In the genomic region with DNA sequence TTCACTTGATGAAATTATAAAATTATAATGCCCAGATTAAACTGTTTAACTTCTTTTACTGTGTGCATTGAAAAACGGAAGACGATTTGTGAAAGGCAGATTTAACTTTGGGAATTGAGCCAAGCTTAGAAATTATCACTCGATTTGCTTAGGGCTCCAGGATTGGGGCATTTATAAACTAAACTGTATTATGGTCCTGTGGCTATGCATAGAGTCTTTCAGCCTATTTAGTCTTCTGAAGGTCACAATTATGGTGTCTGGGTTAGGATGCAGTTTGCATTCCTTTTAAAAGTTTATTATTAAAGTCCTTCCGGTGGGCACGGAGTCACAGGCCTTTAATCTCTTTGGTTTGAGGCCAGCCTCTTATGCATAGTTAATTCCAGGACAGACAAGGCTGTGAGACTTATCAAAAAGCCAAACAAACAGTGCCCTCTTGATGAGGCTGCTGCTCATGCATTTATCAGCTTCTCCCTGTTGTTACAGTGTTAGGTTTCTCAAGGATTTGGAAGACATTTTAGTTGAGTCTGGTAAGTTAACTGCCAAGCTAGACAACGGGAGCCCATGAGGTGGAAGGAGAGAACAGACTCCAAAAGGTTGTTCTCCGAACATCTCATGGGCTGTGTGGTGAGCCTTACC, we compare ENCODE assay signal across 8 mouse cellular contexts. TPM values are rescaled to one million over a fixed set of nuclear protein-coding genes. Genes with fewer than 3 reads are reported as not detected.
DNase-seq lines count a peak whose midpoint lies in the region; ATAC-seq and TF ChIP-seq lines count a peak whose summit lies in the region.

No protein-coding gene starts in this region.

- H3K4me3 ChIP-seq in liver, adult 2 months (ENCODE audit: insufficient read depth, low read depth, low read length), result peak overlapping the region; percentile 73
- H3K4me3 ChIP-seq in embryonic facial prominence, embryonic 14.5 days (ENCODE audit: low read depth, low read length), result peak overlapping the region; percentile 86
- H3K4me3 ChIP-seq in intestine, embryonic 14.5 days (ENCODE audit: low read depth, low read length), result peak overlapping the region; percentile 84
- peak overlapping the region; percentile 88 for H3K4me3 ChIP-seq in neural tube, embryonic 12.5 days

- no peaks in the 10 kb centered on the region for H3K27me3 ChIP-seq in liver, adult 2 months (ENCODE audit: control insufficient read depth, insufficient read depth, low read length)
- H3K27me3 ChIP-seq in embryonic facial prominence, embryonic 14.5 days (replicated peaks; ENCODE audit: control insufficient read depth, insufficient read depth, low read length), result no peaks in the 10 kb centered on the region
- no peaks in the 10 kb centered on the region for H3K27me3 ChIP-seq in intestine, embryonic 14.5 days (replicated peaks; ENCODE audit: control insufficient read depth, insufficient read depth, low read length)
- no peaks in the 10 kb centered on the region for H3K27me3 ChIP-seq in neural tube, embryonic 12.5 days (replicated peaks)

- WGBS in liver, adult 2 months, result 0% methylated on average over 7 of the region's 7 CpGs
- WGBS in embryonic facial prominence, embryonic 14.5 days, result 9% methylated on average over 7 of the region's 7 CpGs
- 4% methylated on average over 7 of the region's 7 CpGs for WGBS in intestine, embryonic 14.5 days
- 17% methylated on average over 7 of the region's 7 CpGs for WGBS in neural tube, embryonic 12.5 days

- H3K27ac ChIP-seq in liver, adult 2 months (replicated peaks; ENCODE audit: insufficient read depth, low read depth, low read length), result peak overlapping the region; percentile 42; the same call in 1 of the 2 replicates
- peak overlapping the region; percentile 61 for H3K27ac ChIP-seq in embryonic facial prominence, embryonic 14.5 days (replicated peaks; ENCODE audit: low read depth, low read length)
- peak overlapping the region; percentile 97 for H3K27ac ChIP-seq in intestine, embryonic 14.5 days (ENCODE audit: low read depth)
- H3K27ac ChIP-seq in neural tube, embryonic 12.5 days, result no peak overlapping the region

- H3K4me1 ChIP-seq in liver, adult 2 months (ENCODE audit: control insufficient read depth, insufficient read depth, low read length), result peaks cover 7% of the 10 kb centered on the region
- H3K4me1 ChIP-seq in embryonic facial prominence, embryonic 14.5 days (ENCODE audit: control insufficient read depth, insufficient read depth, low read length), result peaks cover 21% of the 10 kb centered on the region
- H3K4me1 ChIP-seq in intestine, embryonic 14.5 days (replicated peaks; ENCODE audit: control insufficient read depth, insufficient read depth, low read length), result peaks cover 37% of the 10 kb centered on the region
- H3K4me1 ChIP-seq in neural tube, embryonic 12.5 days, result peaks cover 53% of the 10 kb centered on the region

- DNase-seq in liver, adult 2 months (ENCODE audit: extremely low read depth, low read depth, low spot score), result no peak
- no peak for DNase-seq in liver
- no peak for DNase-seq in embryonic facial prominence, embryonic 14.5 days (ENCODE audit: low spot score)
- no peak for DNase-seq in intestine, embryonic 14.5 days (ENCODE audit: low spot score)
- DNase-seq in spleen, postnatal 10 days (ENCODE audit: low spot score in 2 of 2), result no peak
- no peak for DNase-seq in ovary, postnatal 10 days (ENCODE audit: low spot score)

- peak overlapping the region; percentile 71 for H3K9ac ChIP-seq in liver, adult 2 months (ENCODE audit: low read depth, low read length)
- H3K9ac ChIP-seq in embryonic facial prominence, embryonic 14.5 days (ENCODE audit: low read depth, low read length), result peak overlapping the region; percentile 98
- peak overlapping the region; percentile 90 for H3K9ac ChIP-seq in intestine, embryonic 14.5 days (ENCODE audit: low read length)
- H3K9ac ChIP-seq in neural tube, embryonic 12.5 days, result peak overlapping the region; percentile 97

- TF ChIP-seq CTCF in liver, adult 2 months (IDR thresholded peaks at IDR 0.05; ENCODE audit: low read depth, low read length), result no peak

- H3K36me3 ChIP-seq in liver, adult 2 months (ENCODE audit: control insufficient read depth, insufficient read depth, low read length), result peaks cover 43% of the 10 kb centered on the region
- H3K36me3 ChIP-seq in embryonic facial prominence, embryonic 14.5 days (ENCODE audit: control insufficient read depth, insufficient read depth, low read length), result peaks cover 50% of the 10 kb centered on the region
- H3K36me3 ChIP-seq in intestine, embryonic 14.5 days (ENCODE audit: control insufficient read depth, insufficient read depth, low read length), result peaks cover 50% of the 10 kb centered on the region
- peaks cover 49% of the 10 kb centered on the region for H3K36me3 ChIP-seq in neural tube, embryonic 12.5 days

- H3K79me2 ChIP-seq in liver, adult 2 months (ENCODE audit: control insufficient read depth, insufficient read depth, low read length), result peaks cover 18% of the 10 kb centered on the region; the same call in 1 of the 2 replicates

- H3K9me3 ChIP-seq in embryonic facial prominence, embryonic 14.5 days (ENCODE audit: control insufficient read depth, low read length), result no peaks in the 10 kb centered on the region
- H3K9me3 ChIP-seq in intestine, embryonic 14.5 days (ENCODE audit: control insufficient read depth, low read length), result no peaks in the 10 kb centered on the region
- H3K9me3 ChIP-seq in neural tube, embryonic 12.5 days, result no peaks in the 10 kb centered on the region

- ATAC-seq in embryonic facial prominence, embryonic 14.5 days (ENCODE audit: low read depth), result no peak
- no peak for ATAC-seq in intestine, embryonic 14.5 days (replicated peaks; ENCODE audit: low FRiP score, low TSS enrichment, low read depth)
- no peak for ATAC-seq in neural tube, embryonic 12.5 days (ENCODE audit: low FRiP score, low read depth)
- ATAC-seq in activated CD4-positive, CD25-positive, alpha-beta regulatory T cell, adult 4 months, result no peak

- TF ChIP-seq POLR2A in liver, adult 2 months (IDR thresholded peaks at IDR 0.05; ENCODE audit: extremely low read depth, insufficient read depth, low read length), result no peak

- H3K4me2 ChIP-seq in embryonic facial prominence, embryonic 14.5 days (ENCODE audit: low read depth, low read length), result peak overlapping the region; percentile 89
- H3K4me2 ChIP-seq in intestine, embryonic 14.5 days (ENCODE audit: low read length), result peak overlapping the region; percentile 93
- H3K4me2 ChIP-seq in neural tube, embryonic 12.5 days (replicated peaks), result peak overlapping the region; percentile 93

RNA-seq across cellular contexts. Expression of gene Hnrnpl, which starts 3.4 kb away (rescaled TPM):
- 90.1 and 109 TPM in 2 replicates for total RNA-seq in liver, adult 2 months (2014; rRNA removed)
- 81.6 and 109 TPM in 2 replicates for polyA plus RNA-seq in liver, adult 2 months (2012; rRNA removed)
- polyA plus RNA-seq in embryonic facial prominence, embryonic 14.5 days (2014; fragmentation: Nextera tagmentation; extraction: Ambion mirVana), result 180 and 182 TPM in 2 replicates
- polyA plus RNA-seq in intestine, embryonic 14.5 days (2014; fragmentation: Nextera tagmentation; extraction: Ambion mirVana), result 232 and 241 TPM in 2 replicates
- polyA plus RNA-seq in neural tube, embryonic 12.5 days (2016; fragmentation: Nextera tagmentation; extraction: Ambion mirVana), result 264 and 338 TPM in 2 replicates
- polyA plus RNA-seq in activated CD4-positive, CD25-positive, alpha-beta regulatory T cell, adult 4 months (2017; shearing (Covaris generic)), result 100 to 1,000 TPM; 153 to 344 TPM

RNA-seq across cellular contexts. Expression of gene Ech1, which starts 13.3 kb away (rescaled TPM):
- total RNA-seq in liver, adult 2 months (2014; rRNA removed), result 636 and 645 TPM in 2 replicates
- 561 and 625 TPM in 2 replicates for polyA plus RNA-seq in liver, adult 2 months (2012; rRNA removed)
- 183 and 202 TPM in 2 replicates for polyA plus RNA-seq in embryonic facial prominence, embryonic 14.5 days (2014; fragmentation: Nextera tagmentation; extraction: Ambion mirVana)
- polyA plus RNA-seq in intestine, embryonic 14.5 days (2014; fragmentation: Nextera tagmentation; extraction: Ambion mirVana), result 188 and 194 TPM in 2 replicates
- 82.2 and 89.2 TPM in 2 replicates for polyA plus RNA-seq in neural tube, embryonic 12.5 days (2016; fragmentation: Nextera tagmentation; extraction: Ambion mirVana)
- 100 to 1,000 TPM; 192 to 199 TPM for polyA plus RNA-seq in activated CD4-positive, CD25-positive, alpha-beta regulatory T cell, adult 4 months (2017; shearing (Covaris generic))

RNA-seq across cellular contexts. Expression of gene Lgals4, which starts 21.9 kb away (rescaled TPM):
- 9.5 and 11.0 TPM in 2 replicates for total RNA-seq in liver, adult 2 months (2014; rRNA removed)
- polyA plus RNA-seq in liver, adult 2 months (2012; rRNA removed), result 7.9 and 16.4 TPM in 2 replicates
- polyA plus RNA-seq in embryonic facial prominence, embryonic 14.5 days (2014; fragmentation: Nextera tagmentation; extraction: Ambion mirVana), result 3.4 and 4.1 TPM in 2 replicates
- 604 and 737 TPM in 2 replicates for polyA plus RNA-seq in intestine, embryonic 14.5 days (2014; fragmentation: Nextera tagmentation; extraction: Ambion mirVana)
- 4.6 and 4.9 TPM in 2 replicates for polyA plus RNA-seq in neural tube, embryonic 12.5 days (2016; fragmentation: Nextera tagmentation; extraction: Ambion mirVana)
- 10 to 100 TPM; 20.1 to 27.2 TPM for polyA plus RNA-seq in activated CD4-positive, CD25-positive, alpha-beta regulatory T cell, adult 4 months (2017; shearing (Covaris generic))

RNA-seq across cellular contexts. Expression of gene Rinl, which starts 23.0 kb away (rescaled TPM):
- 1.4 TPM in 2 replicates for total RNA-seq in liver, adult 2 months (2014; rRNA removed)
- polyA plus RNA-seq in liver, adult 2 months (2012; rRNA removed), result 1.2 and 1.8 TPM in 2 replicates
- polyA plus RNA-seq in embryonic facial prominence, embryonic 14.5 days (2014; fragmentation: Nextera tagmentation; extraction: Ambion mirVana), result 2.7 and 3.0 TPM in 2 replicates
- polyA plus RNA-seq in intestine, embryonic 14.5 days (2014; fragmentation: Nextera tagmentation; extraction: Ambion mirVana), result 3.5 and 4.3 TPM in 2 replicates
- polyA plus RNA-seq in neural tube, embryonic 12.5 days (2016; fragmentation: Nextera tagmentation; extraction: Ambion mirVana), result 2.8 TPM in 2 replicates
- polyA plus RNA-seq in activated CD4-positive, CD25-positive, alpha-beta regulatory T cell, adult 4 months (2017; shearing (Covaris generic)), result 100 to 1,000 TPM; 199 to 272 TPM

RNA-seq across cellular contexts. Expression of gene Nfkbib, which starts 44.4 kb away (rescaled TPM):
- total RNA-seq in liver, adult 2 months (2014; rRNA removed), result 6.1 and 7.3 TPM in 2 replicates
- 39.9 and 46.3 TPM in 2 replicates for polyA plus RNA-seq in liver, adult 2 months (2012; rRNA removed)
- 40.9 and 41.5 TPM in 2 replicates for polyA plus RNA-seq in embryonic facial prominence, embryonic 14.5 days (2014; fragmentation: Nextera tagmentation; extraction: Ambion mirVana)
- polyA plus RNA-seq in intestine, embryonic 14.5 days (2014; fragmentation: Nextera tagmentation; extraction: Ambion mirVana), result 38.7 and 41.8 TPM in 2 replicates
- 51.5 and 52.4 TPM in 2 replicates for polyA plus RNA-seq in neural tube, embryonic 12.5 days (2016; fragmentation: Nextera tagmentation; extraction: Ambion mirVana)
- polyA plus RNA-seq in activated CD4-positive, CD25-positive, alpha-beta regulatory T cell, adult 4 months (2017; shearing (Covaris generic)), result 10 to 100 TPM; 56.4 to 78.9 TPM

Comparison
In these comparisons a context has a peak if more than half of its experiments do, and no peak if none do; other contexts are left out.
1. RNA of gene Lgals4, which starts 21.9 kb away (polyA plus RNA-seq): 604 to 737 TPM in intestine, embryonic 14.5 days; 20.1 to 27.2 TPM in activated CD4-positive, CD25-positive, alpha-beta regulatory T cell, adult 4 months, 7.9 to 16.4 TPM in liver, adult 2 months, 4.6 to 4.9 TPM in neural tube, embryonic 12.5 days and 3.4 to 4.1 TPM in embryonic facial prominence, embryonic 14.5 days; every median in the first group is over 10 times any median in the second.
2. Peak in every context shown above with its lines, with median percentiles within 50 percentile points of each other: H3K4me3 ChIP-seq, H3K9ac ChIP-seq and H3K4me2 ChIP-seq.